Mouse (Mus musculus) brain, embryonic 18.5 days (tissue): ENCODE data around the gene 4933415F23Rik.
"Not testable (repeated sequence)": the region's sequence is repeated elsewhere in the genome, so short reads cannot be mapped to it uniquely, and the experiment has no call there.

Experiments
- DNase-seq: peaks from one replicate; pipeline ENCODE4 v3.0.0-alpha.2; 2012; ENCODE audit warnings: low read depth, low spot score

4933415F23Rik gene

GRCm38 (mm10) chr1:23102021-23102420, at the start of gene 4933415F23Rik:
4933415F23Rik (minus strand) TSS chr1:23102253.
- DNase-seq = no peak

DNA sequence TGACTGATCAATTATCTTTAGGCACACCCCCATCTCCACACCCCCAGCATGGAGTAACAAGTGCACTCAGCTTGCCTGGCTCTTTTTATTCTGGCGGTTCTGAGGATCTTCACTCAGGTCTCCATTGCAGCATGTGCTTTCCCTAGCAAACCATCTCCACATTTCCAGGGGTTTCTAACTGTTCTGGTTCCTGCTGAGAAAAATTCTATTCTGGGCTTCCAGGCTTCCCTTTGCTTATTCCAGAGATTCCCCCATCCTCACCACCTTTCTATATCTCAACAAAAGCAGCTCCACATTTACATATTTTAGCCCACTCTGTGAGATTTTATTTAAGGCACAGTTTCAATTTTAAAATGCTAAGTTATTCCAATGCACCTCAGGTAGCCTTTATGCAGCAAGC, 49.7 kb upstream of the 4933415F23Rik start:
- DNase-seq = no peak

DNA sequence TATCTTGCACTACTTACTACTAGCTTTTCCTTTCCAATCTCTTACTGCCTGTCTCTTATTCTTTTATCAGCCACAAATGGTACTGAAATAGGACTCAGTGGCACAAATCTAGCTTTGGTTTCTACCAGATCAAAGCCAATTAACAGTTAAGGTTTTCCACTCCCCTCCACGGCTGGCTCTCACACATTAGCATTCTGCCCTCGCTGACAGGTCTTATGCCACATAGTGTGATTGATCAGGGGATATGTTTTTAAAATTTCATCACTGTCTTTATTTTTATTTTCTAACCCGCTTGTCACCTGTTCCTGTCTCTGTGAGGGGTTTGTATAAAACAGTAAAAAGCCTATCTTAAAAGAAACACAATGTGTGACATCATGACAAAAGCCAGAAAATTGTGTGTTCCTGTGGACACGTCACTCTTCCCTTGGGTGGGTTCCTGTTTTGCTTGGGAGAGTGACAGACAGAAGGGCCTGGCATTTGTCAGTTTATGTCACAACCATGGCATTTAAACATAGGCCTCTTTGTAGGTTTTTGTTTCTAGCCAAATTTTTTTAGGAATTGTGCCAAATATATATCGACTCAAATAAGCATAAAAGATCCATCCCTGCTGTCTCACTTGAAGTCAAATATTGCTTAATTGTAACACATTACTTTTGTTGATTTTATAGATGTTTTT, 44.3 kb upstream of the 4933415F23Rik start:
- no peak for DNase-seq

DNA sequence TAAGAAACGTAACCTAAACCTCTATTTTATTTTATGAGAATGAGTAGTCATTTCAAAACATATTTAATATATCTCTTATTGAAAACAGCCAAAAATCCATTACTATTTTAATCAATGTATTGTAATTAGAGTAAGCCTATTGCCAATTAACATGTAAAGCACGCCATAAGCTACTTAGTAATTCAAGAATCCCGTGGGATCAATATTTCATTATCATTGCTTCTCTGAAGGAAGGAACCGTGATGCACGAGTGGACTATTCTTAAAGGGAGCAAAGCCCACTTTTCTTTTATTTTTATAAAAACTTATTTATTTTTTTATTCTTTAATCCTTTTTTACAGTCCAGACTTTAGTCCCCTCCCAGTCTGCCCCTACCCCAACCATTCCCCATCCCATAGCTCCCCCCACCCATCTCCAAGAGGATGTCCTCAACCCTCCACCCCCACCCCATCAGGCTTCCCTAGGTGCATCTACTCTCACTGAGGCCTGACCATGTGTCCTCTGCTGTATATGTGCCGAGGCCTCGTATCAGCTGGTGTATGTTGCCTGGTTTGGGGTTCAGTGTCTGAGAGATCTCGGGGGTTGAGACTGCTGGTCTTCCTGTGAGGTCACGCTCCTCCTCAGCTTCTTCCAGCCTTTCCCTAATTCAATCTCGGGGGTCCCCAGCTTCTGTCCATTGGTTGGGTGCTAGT, 39.2 kb upstream of the 4933415F23Rik start:
- DNase-seq = no peak

- not testable (repeated sequence) for DNase-seq
Observed at GRCm38 (mm10) chr1:23140530-23140929, 38.5 kb upstream of the 4933415F23Rik start.

GRCm38 (mm10) chr1:23120901-23121300, 18.8 kb upstream of the 4933415F23Rik start:
- DNase-seq = no peak

DNA sequence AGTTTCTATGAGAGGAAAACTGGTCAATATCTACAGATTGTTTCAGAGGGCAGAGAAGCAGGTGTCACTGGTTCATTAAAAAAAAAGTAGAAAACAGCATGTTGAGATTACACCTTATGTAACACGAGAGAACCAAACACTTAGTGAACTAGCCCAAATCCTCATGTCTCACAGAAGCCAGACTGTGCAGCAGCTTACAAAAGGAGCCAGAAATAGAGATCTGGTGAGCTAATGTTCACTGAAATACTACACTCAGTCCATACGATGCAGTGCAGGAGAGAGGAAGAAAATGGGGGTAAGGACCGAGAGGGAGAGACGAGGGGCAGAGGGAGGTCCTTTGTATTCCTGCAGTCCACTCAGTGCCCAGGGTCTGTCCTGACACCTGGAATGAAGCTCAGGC, 17.4 kb upstream of the 4933415F23Rik start:
- DNase-seq = no peak

- no peak for DNase-seq
Observed at GRCm38 (mm10) chr1:23117423-23117822, 15.4 kb upstream of the 4933415F23Rik start.

GRCm38 (mm10) chr1:23109191-23109590, 7.1 kb upstream of the 4933415F23Rik start:
- DNase-seq = no peak

- no peak for DNase-seq
Observed at GRCm38 (mm10) chr1:23102881-23103280, 828 bp upstream of the 4933415F23Rik start.

GRCm38 (mm10) chr1:23099791-23100190, 2.3 kb downstream of the 4933415F23Rik start:
- no peak for DNase-seq

GRCm38 (mm10) chr1:23098451-23098850, 3.6 kb downstream of the 4933415F23Rik start:
- peak; percentile 69 for DNase-seq

GRCm38 (mm10) chr1:23097996-23098395, 4.1 kb downstream of the 4933415F23Rik start:
- no peak for DNase-seq

GRCm38 (mm10) chr1:23067715-23068114, 34.3 kb downstream of the 4933415F23Rik start:
- DNase-seq = no peak

DNA sequence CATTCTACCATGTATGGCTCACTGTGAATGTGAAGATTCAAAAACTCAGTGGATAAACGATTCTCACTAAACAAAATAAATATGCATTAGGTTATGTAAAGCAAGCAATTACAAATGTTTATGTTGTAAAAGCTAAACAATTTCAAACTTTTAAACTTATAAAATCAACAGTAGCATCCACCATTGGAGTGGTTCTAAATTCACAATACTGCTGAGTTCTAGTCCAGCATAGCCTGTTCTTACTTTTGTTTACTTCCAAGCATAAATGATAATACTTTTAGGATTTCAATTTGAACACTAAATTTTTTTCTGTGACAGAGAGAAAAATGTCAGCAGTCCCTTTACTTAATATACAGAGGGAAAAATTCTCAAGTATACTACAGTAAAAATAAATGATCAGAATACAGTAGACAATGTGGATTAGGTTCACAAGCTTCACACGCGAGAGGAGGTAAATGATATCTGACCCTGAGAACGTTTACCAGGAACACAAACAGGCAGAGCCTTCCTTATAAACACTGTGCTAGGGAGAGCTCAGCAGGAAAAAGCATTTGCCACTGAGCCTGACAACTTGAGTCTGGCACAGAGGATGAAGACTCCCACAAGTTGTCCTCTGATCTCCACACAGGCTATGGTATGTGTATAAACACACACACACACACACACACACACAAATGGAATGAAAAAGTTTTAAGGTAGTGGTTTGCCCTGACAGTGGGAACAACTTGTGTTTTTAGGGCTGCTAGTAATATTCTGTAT, 37.2 kb downstream of the 4933415F23Rik start:
- DNase-seq = no peak

- DNase-seq = no peak
Observed at GRCm38 (mm10) chr1:23063946-23064345, 38.1 kb downstream of the 4933415F23Rik start.

DNA sequence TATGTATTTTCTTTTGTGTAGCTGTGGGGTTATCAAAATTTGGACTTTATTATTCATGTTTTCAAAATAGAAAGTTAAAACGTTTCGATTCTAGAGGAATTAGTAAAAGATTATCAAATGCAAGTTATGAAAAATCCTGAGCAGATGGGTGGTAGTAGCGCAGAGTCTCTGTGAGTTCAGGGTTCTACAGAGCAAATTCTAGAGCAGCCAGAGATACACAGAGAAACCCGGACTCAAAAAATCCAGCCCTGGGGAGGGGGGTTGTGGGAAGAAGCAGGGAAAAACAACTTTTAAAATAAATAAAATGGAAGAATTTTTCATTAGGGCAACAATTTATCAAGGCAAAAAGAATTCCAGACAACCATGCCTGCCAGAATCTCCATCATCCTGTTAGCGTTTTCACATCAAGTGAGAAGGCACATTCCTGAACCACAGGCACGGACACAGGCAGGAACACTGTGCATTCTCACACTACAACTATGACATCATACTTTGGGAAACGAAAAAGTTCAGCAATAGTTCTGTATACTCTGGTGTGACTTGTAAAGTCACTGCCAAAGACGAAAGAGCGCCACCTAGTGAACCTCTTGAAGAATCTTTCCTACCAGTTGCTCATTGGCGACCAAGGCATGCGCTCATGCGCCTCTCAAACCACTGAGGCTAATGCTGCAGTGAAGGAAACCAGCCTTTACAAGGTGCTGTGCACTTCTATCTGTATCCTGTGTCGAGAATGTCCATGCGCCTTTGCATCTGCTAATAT, 40.3 kb downstream of the 4933415F23Rik start:
- peak; percentile 66 for DNase-seq

- no peak for DNase-seq
Observed at GRCm38 (mm10) chr1:23060056-23060455, 42.0 kb downstream of the 4933415F23Rik start.
